Mouse (Mus musculus): ENCODE results near the gene Hspbap1. TPM values are rescaled to one million over a fixed set of nuclear protein-coding genes. Genes with fewer than 3 reads are reported as not detected.

Hspbap1 gene
- total RNA-seq (2021), result 1 to 10 TPM; 5.7 to 7.0 TPM
- long read RNA-seq, experiment 1, transcript Hspbap1-202 (8 exons, 1,703 nt), result major isoform, 11 of 17 reads
- long read RNA-seq, experiment 1, partial matches to known transcripts, result 1 of 17 reads
- long read RNA-seq, experiment 1, other reads (novel, unspliced or antisense), result 5 of 17 reads
- long read RNA-seq, experiment 2, partial matches to known transcripts, result 0 of 3 reads
- long read RNA-seq, experiment 2, other reads (novel, unspliced or antisense), result 0 of 3 reads

GRCm38 (mm10) chr16:35769878-35770657 is at the start of gene Hspbap1:
Gene Hspbap1, plus strand, starts transcription at chr16:35770375.
- peak; percentile 94 to 95 for DNase-seq

- no peak for DNase-seq
Measured at GRCm38 (mm10) chr16:35724561-35724960, 45.6 kb upstream of the Hspbap1 start.

GRCm38 (mm10) chr16:35726601-35727000 is 43.6 kb upstream of the Hspbap1 start:
- DNase-seq, result no peak

DNA sequence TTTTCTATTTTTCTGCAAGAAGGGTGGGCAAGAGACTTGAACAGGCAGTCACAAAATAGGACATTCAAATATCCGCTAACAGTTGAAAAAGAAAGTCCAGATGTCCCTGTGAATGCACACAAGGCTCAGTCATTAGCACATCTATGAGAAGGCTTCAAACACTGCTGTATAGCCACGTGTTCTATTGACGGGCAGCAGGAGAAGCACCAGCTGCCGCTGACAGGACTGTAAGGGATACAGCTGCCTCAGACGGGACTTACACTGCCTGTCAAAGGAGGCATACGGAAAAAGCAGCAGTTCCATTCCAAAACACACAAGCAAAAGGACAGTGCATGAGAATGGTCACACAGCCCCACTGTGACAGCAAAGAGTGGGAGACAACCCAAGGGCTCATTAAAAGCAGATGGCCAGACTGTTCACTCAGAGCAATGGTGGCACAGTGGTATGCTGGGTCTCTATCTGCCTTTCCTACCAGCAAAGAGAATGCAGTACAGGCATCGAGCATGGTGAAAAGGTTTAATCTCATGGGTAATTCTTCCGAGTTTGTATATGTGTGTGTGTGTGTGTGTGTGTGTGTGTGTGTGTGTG is 40.9 kb upstream of the Hspbap1 start:
- DNase-seq, result no peak

DNA sequence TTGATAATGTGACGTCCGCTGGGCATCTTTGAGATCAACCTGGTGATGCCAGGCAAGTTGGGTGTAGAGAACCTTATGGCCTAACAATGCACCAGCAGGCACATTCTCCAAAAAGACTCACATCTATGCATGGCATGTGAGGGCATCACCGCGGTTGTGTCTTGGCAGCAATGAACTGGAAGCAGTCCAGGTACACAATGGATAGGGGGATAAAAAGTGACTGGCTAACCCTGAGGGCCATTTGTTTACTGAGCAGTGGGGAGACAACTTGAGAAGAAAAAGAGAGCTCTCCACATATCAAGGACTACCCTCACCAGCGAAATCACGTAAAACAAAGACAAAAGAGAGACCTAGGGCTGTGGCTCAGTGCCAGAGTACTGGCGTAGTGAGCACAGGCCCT is 38.1 kb upstream of the Hspbap1 start:
- peak; percentile 9 to 34 for DNase-seq

GRCm38 (mm10) chr16:35734038-35734437 is 36.1 kb upstream of the Hspbap1 start:
- peak; percentile 74 for DNase-seq

- DNase-seq, result no peak
Measured at GRCm38 (mm10) chr16:35738096-35738767, 31.9 kb upstream of the Hspbap1 start.

GRCm38 (mm10) chr16:35739548-35739947 is 30.6 kb upstream of the Hspbap1 start:
- DNase-seq, result no peak

GRCm38 (mm10) chr16:35740357-35740756 is 29.8 kb upstream of the Hspbap1 start:
- no peak for DNase-seq

- DNase-seq, result no peak
Measured at GRCm38 (mm10) chr16:35740943-35741342, 29.2 kb upstream of the Hspbap1 start.

- DNase-seq, result no peak
Measured at GRCm38 (mm10) chr16:35741621-35742020, 28.6 kb upstream of the Hspbap1 start.

- no peak for DNase-seq
Measured at GRCm38 (mm10) chr16:35742251-35742937, 27.8 kb upstream of the Hspbap1 start.

GRCm38 (mm10) chr16:35747417-35748236 is 22.5 kb upstream of the Hspbap1 start:
- DNase-seq, result no peak

DNA sequence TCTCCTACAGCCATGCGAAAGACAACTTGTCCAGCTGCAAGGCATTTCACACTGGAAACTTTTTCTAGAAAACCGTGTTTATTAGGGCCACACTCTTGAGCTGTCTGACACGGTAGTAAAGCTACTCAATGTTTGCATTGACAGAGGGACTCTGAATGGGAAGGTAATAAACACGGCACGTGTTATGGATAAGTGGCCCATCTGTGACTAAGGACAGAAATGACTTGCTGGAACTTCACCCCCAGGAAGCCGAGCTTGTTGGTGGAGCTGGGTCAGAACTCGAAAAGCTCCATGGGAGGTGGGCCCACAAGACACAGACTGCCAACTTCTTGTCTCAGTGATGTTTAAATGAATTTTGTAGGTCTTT is 22.0 kb upstream of the Hspbap1 start:
- no peak for DNase-seq

DNA sequence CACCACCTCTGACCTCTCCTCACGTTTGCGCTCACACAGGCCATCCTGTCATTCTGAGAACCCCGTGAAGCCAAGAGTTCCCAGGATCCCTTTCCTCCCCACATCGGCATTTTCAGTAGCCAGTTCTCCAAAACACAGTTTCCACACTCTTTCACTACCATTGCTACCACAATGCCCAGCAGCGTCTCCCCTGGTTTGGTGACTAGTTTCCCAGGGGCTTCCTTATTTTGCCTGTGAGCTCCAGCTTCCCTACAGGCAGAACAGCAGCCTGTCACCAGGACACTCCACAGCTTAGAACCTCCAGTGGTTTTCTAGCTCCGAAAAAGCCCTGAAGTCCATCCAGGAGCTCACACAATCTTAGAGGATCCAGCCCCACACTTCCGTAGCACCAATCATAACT is 20.8 kb upstream of the Hspbap1 start:
- DNase-seq, result no peak

GRCm38 (mm10) chr16:35751841-35752240 is 18.3 kb upstream of the Hspbap1 start:
- no peak for DNase-seq

DNA sequence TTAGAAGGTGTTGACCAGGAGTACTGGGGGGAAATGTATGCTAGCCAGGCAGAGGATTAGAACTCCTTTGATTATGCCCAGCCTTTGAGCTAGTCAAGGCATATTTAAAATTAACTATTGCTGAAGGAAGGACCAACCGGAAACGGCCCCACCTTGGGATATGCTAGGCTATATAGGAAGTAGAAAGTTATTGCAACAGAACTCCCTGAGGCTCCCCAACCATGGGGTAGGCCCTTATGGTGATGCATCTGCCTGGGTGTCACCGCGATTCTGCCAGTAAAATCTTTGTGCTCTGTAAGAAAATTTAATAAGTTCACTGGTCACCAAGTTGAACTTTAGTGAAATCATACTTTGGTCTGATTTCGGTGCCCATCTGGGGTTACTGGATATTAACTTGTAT is 16.2 kb upstream of the Hspbap1 start:
- DNase-seq, result no peak

GRCm38 (mm10) chr16:35755502-35756334 is 14.5 kb upstream of the Hspbap1 start:
- DNase-seq, result no peak

GRCm38 (mm10) chr16:35756697-35757096 is 13.5 kb upstream of the Hspbap1 start:
- DNase-seq, result no peak

DNA sequence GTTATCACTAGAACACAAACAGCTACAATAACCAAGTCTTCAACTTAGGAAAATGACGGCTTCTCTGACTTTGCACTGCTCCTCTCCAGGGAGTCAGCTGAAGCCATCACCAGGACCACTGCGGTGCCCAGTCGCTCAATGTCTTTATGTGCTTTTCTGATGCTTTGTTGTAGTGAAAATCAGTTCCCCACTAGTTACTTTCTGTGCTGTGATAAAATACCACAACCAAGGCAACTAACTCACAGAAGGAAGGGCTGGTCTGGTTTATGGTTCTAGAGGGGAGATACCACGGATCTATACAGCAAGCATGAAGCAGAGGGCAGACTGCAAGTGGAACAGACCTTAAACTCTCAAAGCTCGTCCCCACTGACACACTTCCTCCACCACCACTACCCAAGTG is 10.8 kb upstream of the Hspbap1 start:
- DNase-seq, result no peak
